Mouse (Mus musculus) yolk sac, embryonic 10.5 days (tissue): ENCODE results near the gene Prr5l.

Experiments used
- DNase-seq: peaks from one replicate; pipeline ENCODE4 v3.0.0-alpha.2; 2017; ENCODE audit warnings: low spot score

Prr5l gene

GRCm38 (mm10) chr2:101820816-101821215 lies 62.0 kb downstream of the Prr5l start:
- no peak for DNase-seq

- DNase-seq: no peak
These were observed 63.7 kb downstream of the Prr5l start for GRCm38 (mm10) chr2:101818986-101819764.

- no peak for DNase-seq
These were observed 66.0 kb downstream of the Prr5l start for GRCm38 (mm10) chr2:101816646-101817308.

- no peak for DNase-seq
These were observed 67.4 kb downstream of the Prr5l start for GRCm38 (mm10) chr2:101815250-101815934.

GRCm38 (mm10) chr2:101814272-101814625 lies 68.6 kb downstream of the Prr5l start:
- no peak for DNase-seq

- no peak for DNase-seq
These were observed 69.1 kb downstream of the Prr5l start for GRCm38 (mm10) chr2:101813581-101814271.

GRCm38 (mm10) chr2:101811925-101812324 lies 70.9 kb downstream of the Prr5l start:
- no peak for DNase-seq

- no peak for DNase-seq
These were observed 72.1 kb downstream of the Prr5l start for GRCm38 (mm10) chr2:101810774-101811173.

- DNase-seq: no peak
These were observed 73.1 kb downstream of the Prr5l start for GRCm38 (mm10) chr2:101809640-101810305.

- DNase-seq: peak; percentile 63
These were observed 75.1 kb downstream of the Prr5l start for GRCm38 (mm10) chr2:101807756-101808155.

- DNase-seq: no peak
These were observed 80.6 kb downstream of the Prr5l start for GRCm38 (mm10) chr2:101802240-101802639.

GRCm38 (mm10) chr2:101797901-101798250 lies 85.0 kb downstream of the Prr5l start:
- DNase-seq: no peak

- peak; percentile 81 for DNase-seq
These were observed 85.5 kb downstream of the Prr5l start for GRCm38 (mm10) chr2:101797166-101797900.

- DNase-seq: peak; percentile 84
These were observed 86.3 kb downstream of the Prr5l start for GRCm38 (mm10) chr2:101796287-101797115.

- no peak for DNase-seq
These were observed 90.7 kb downstream of the Prr5l start for GRCm38 (mm10) chr2:101792130-101792529.

- DNase-seq: no peak
These were observed 99.6 kb downstream of the Prr5l start for GRCm38 (mm10) chr2:101783255-101783654.

- peak; percentile 11 for DNase-seq
These were observed 101.5 kb downstream of the Prr5l start for GRCm38 (mm10) chr2:101781357-101781777.

- DNase-seq: no peak
These were observed 104.7 kb downstream of the Prr5l start for GRCm38 (mm10) chr2:101778080-101778479.

GRCm38 (mm10) chr2:101763503-101763902 lies 119.3 kb downstream of the Prr5l start:
- no peak for DNase-seq

GRCm38 (mm10) chr2:101762955-101763386 lies 119.9 kb downstream of the Prr5l start:
- DNase-seq: no peak
